Comparison of ENCODE assay signal across 9 mouse cellular contexts in genomic region chr8:106507761-106508331, GRCm38 (mm10). TPM values are rescaled to one million over a fixed set of nuclear protein-coding genes. Genes with fewer than 3 reads are reported as not detected.
DNase-seq lines count a peak whose midpoint lies in the region; ATAC-seq and TF ChIP-seq lines count a peak whose summit lies in the region.
"Had no signal": no experiment of that assay in that cellular context is flagged by ENCODE, and none has a peak within 500 bp of the region (broad histone marks: within the 10 kb centered on the region; RNA-seq: fewer than 3 reads in every experiment).

No protein-coding gene starts in this region.

- 2% methylated on average over 30 of the region's 30 CpGs for WGBS in embryonic facial prominence, embryonic 14.5 days
- WGBS in hindbrain, embryonic 16.5 days: 3% methylated on average over 30 of the region's 30 CpGs
- WGBS in liver, postnatal 0 days (ENCODE audit: insufficient replicate concordance): 5% methylated on average over 30 of the region's 30 CpGs
- WGBS in olfactory bulb, adult 2 months: 3% methylated on average over 30 of the region's 30 CpGs

- TF ChIP-seq CTCF in liver, postnatal 0 days (IDR thresholded peaks at IDR 0.05; ENCODE audit: low read depth): no peak
- TF ChIP-seq CTCF in olfactory bulb, adult 2 months (IDR thresholded peaks at IDR 0.05; ENCODE audit: insufficient read depth, low read depth, low read length): no peak

- H3K36me3 ChIP-seq in embryonic facial prominence, embryonic 14.5 days (ENCODE audit: control insufficient read depth, insufficient read depth, low read length): no peaks in the 10 kb centered on the region
- H3K36me3 ChIP-seq in hindbrain, embryonic 16.5 days (ENCODE audit: control insufficient read depth, insufficient read depth, low read length): no peaks in the 10 kb centered on the region
- H3K36me3 ChIP-seq in liver, postnatal 0 days (replicated peaks; ENCODE audit: insufficient read depth, low read length): no peaks in the 10 kb centered on the region

- peak overlapping the region; percentile 61 for H3K27ac ChIP-seq in embryonic facial prominence, embryonic 14.5 days (replicated peaks; ENCODE audit: low read depth, low read length)
- H3K27ac ChIP-seq in hindbrain, embryonic 16.5 days (ENCODE audit: low read depth, low read length): peak overlapping the region; percentile 71
- H3K27ac ChIP-seq in liver, postnatal 0 days (ENCODE audit: low read depth): no peak overlapping the region
- H3K27ac ChIP-seq in olfactory bulb, adult 2 months (ENCODE audit: insufficient read depth, low read depth, low read length): no peak overlapping the region

- H3K27me3 ChIP-seq in embryonic facial prominence, embryonic 14.5 days (replicated peaks; ENCODE audit: control insufficient read depth, insufficient read depth, low read length): peaks cover 11% of the 10 kb centered on the region; the same call in 1 of the 2 replicates
- H3K27me3 ChIP-seq in hindbrain, embryonic 16.5 days (replicated peaks; ENCODE audit: control insufficient read depth, insufficient read depth, low read length): peaks cover 21% of the 10 kb centered on the region
- H3K27me3 ChIP-seq in liver, postnatal 0 days (ENCODE audit: insufficient read depth, low read length): peaks cover 64% of the 10 kb centered on the region

- TF ChIP-seq POLR2A in olfactory bulb, adult 2 months (IDR thresholded peaks at IDR 0.05; ENCODE audit: insufficient read depth, low read depth, low read length): no peak

- ATAC-seq in embryonic facial prominence, embryonic 14.5 days (ENCODE audit: low read depth): peak; percentile 45; the same call in 1 of the 2 replicates
- ATAC-seq in hindbrain, embryonic 16.5 days: peak; percentile 80
- ATAC-seq in liver, postnatal 0 days: no peak

- H3K4me1 ChIP-seq in embryonic facial prominence, embryonic 14.5 days (ENCODE audit: control insufficient read depth, insufficient read depth, low read length): peaks cover 26% of the 10 kb centered on the region
- H3K4me1 ChIP-seq in hindbrain, embryonic 16.5 days (ENCODE audit: control insufficient read depth, insufficient read depth, low read depth, low read length): peaks cover 29% of the 10 kb centered on the region
- H3K4me1 ChIP-seq in liver, postnatal 0 days (ENCODE audit: insufficient read depth): peaks cover 9% of the 10 kb centered on the region; the same call in 1 of the 2 replicates
- peaks cover 21% of the 10 kb centered on the region for H3K4me1 ChIP-seq in olfactory bulb, adult 2 months (ENCODE audit: control insufficient read depth, insufficient read depth, low read length)

- H3K4me3 ChIP-seq in embryonic facial prominence, embryonic 14.5 days (ENCODE audit: low read depth, low read length): peak overlapping the region; percentile 36
- peak overlapping the region; percentile 33 for H3K4me3 ChIP-seq in hindbrain, embryonic 16.5 days (ENCODE audit: low read length)
- H3K4me3 ChIP-seq in liver, postnatal 0 days (ENCODE audit: low read depth, low read length): peak overlapping the region; percentile 21
- peak overlapping the region; percentile 17 for H3K4me3 ChIP-seq in olfactory bulb, adult 2 months (ENCODE audit: insufficient read depth, low read depth, low read length)
- H3K4me3 ChIP-seq: myocyte had no signal

- peak overlapping the region; percentile 87 for H3K4me2 ChIP-seq in embryonic facial prominence, embryonic 14.5 days (ENCODE audit: low read depth, low read length)
- peak overlapping the region; percentile 80 for H3K4me2 ChIP-seq in hindbrain, embryonic 16.5 days (ENCODE audit: low read length)
- peak overlapping the region; percentile 42 for H3K4me2 ChIP-seq in liver, postnatal 0 days (ENCODE audit: low read depth, low read length)

- TF ChIP-seq EP300 in liver, postnatal 0 days (IDR thresholded peaks at IDR 0.05; ENCODE audit: low read depth): no peak

- no peaks in the 10 kb centered on the region for H3K9me3 ChIP-seq in embryonic facial prominence, embryonic 14.5 days (ENCODE audit: control insufficient read depth, low read length)
- H3K9me3 ChIP-seq in hindbrain, embryonic 16.5 days (ENCODE audit: control insufficient read depth, low read length): no peaks in the 10 kb centered on the region
- H3K9me3 ChIP-seq in liver, postnatal 0 days (ENCODE audit: low read length): no peaks in the 10 kb centered on the region

- DNase-seq in adrenal gland, postnatal 10 days: peak; percentile 30
- no peak for DNase-seq in adrenal gland, adult 18-20 months (ENCODE audit: low spot score in 2 of 2)
- DNase-seq in Muller cell, postnatal 12 days (ENCODE audit: inconsistent ontology term): peak; percentile 89
- peak; percentile 87 for DNase-seq in embryonic facial prominence, embryonic 14.5 days (ENCODE audit: low spot score)
- peak; percentile 24 for DNase-seq in liver, postnatal 0 days
- no peak for DNase-seq in spleen, postnatal 36 days (ENCODE audit: low spot score in 2 of 2)

- peak overlapping the region; percentile 57 for H3K9ac ChIP-seq in embryonic facial prominence, embryonic 14.5 days (ENCODE audit: low read depth, low read length)
- peak overlapping the region; percentile 39 for H3K9ac ChIP-seq in hindbrain, embryonic 16.5 days (ENCODE audit: low read depth, low read length)
- no peak overlapping the region for H3K9ac ChIP-seq in liver, postnatal 0 days (replicated peaks)

RNA-seq across cellular contexts. Expression of gene Cdh3, which starts 2.8 kb away (rescaled TPM):
- 1 to 10 TPM; 1.1 TPM for total RNA-seq in adrenal gland, postnatal 10 days (2021)
- under 1 TPM; 0.36 to 0.83 TPM for total RNA-seq in adrenal gland, adult 18-20 months (2021)
- 9.8 and 15.5 TPM in 2 replicates for polyA plus RNA-seq in embryonic facial prominence, embryonic 14.5 days (2014; fragmentation: Nextera tagmentation; extraction: Ambion mirVana)
- 4.7 and 5.3 TPM in 2 replicates for polyA plus RNA-seq in hindbrain, embryonic 16.5 days (2015; fragmentation: Nextera tagmentation; extraction: Ambion mirVana)
- polyA plus RNA-seq in liver, postnatal 0 days (2015; fragmentation: Nextera tagmentation; extraction: Ambion mirVana): 0.56 and 0.65 TPM in 2 replicates
- polyA plus RNA-seq in olfactory bulb, adult 2 months (2012; ENCODE audit: insufficient read depth, insufficient read length, low replicate concordance, missing spikeins): not detected in 2 replicates

RNA-seq across cellular contexts. Expression of gene 6030452D12Rik, which starts 7.5 kb away (rescaled TPM):
- not detected for total RNA-seq in adrenal gland, postnatal 10 days (2021)
- not detected for total RNA-seq in adrenal gland, adult 18-20 months (2021)
- polyA plus RNA-seq in embryonic facial prominence, embryonic 14.5 days (2014; fragmentation: Nextera tagmentation; extraction: Ambion mirVana): not detected in 2 replicates
- polyA plus RNA-seq in hindbrain, embryonic 16.5 days (2015; fragmentation: Nextera tagmentation; extraction: Ambion mirVana): not detected in 2 replicates
- not detected in 2 replicates for polyA plus RNA-seq in liver, postnatal 0 days (2015; fragmentation: Nextera tagmentation; extraction: Ambion mirVana)
- not detected in 2 replicates for polyA plus RNA-seq in olfactory bulb, adult 2 months (2012; ENCODE audit: insufficient read depth, insufficient read length, low replicate concordance, missing spikeins)
- polyA plus RNA-seq: myocyte had no signal

Comparison
In these comparisons a context has a peak if more than half of its experiments do, and no peak if none do; other contexts are left out.
1. DNase-seq: peak in adrenal gland, postnatal 10 days (single experiment), Muller cell, postnatal 12 days (single experiment), embryonic facial prominence, embryonic 14.5 days (single experiment) and liver, postnatal 0 days (single experiment); none in adrenal gland, adult 18-20 months (0 of 2) and spleen, postnatal 36 days (0 of 2).
2. H3K27ac ChIP-seq: peak in embryonic facial prominence, embryonic 14.5 days (single experiment) and hindbrain, embryonic 16.5 days (single experiment); none in liver, postnatal 0 days (single experiment) and olfactory bulb, adult 2 months (single experiment).
3. Peak in every context shown above with its lines, with median percentiles within 50 percentile points of each other: H3K4me2 ChIP-seq and H3K4me3 ChIP-seq.